Mouse (Mus musculus) E14TG2a.4 (cell line): Measurements from ENCODE around the gene Mylk4.

ENCODE experiments used
- CTCF ChIP-seq: conservative IDR thresholded peaks from 2 replicates; pipeline ENCODE4 v1.5.1; 2014; ENCODE audit warnings: low read length
- NANOG ChIP-seq: IDR thresholded peaks from 2 replicates; pipeline ENCODE4 v1.6.1; 2014; ENCODE audit warnings: borderline replicate concordance, low read length, mixed read lengths
- POU5F1 ChIP-seq: IDR thresholded peaks from 2 replicates; pipeline ENCODE4 v1.6.1; 2014; ENCODE audit warnings: low read length, borderline replicate concordance

DNA sequence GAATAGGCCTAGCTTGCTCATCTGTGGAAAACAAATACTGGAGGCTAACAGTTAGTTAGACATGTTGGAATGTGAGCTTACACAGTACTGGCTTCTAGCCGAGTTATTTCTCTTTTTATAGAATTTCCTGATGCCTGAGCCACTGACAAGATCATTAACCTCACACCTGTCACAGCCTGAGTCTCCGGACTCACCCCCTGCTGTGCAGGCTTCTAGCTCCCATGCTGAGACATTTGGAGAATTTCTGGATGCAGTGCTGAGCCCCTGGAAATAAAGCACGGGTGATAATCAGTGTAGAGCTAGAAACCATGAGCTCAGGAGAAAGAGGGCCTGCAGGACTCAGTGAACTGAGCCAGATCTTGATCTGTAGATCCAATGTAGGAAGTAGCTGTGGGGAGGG, 13.8 kb downstream of the Mylk4 start:
- no peak for TF ChIP-seq CTCF
- no peak for TF ChIP-seq NANOG
- TF ChIP-seq POU5F1 = no peak
